In genomic region chr5:71262202-71262883, GRCm38 (mm10) we compare ENCODE assay signal across 19 mouse cellular contexts.
DNase-seq lines count a peak whose midpoint lies in the region; ATAC-seq and TF ChIP-seq lines count a peak whose summit lies in the region.
"Had no signal": no experiment of that assay in that cellular context is flagged by ENCODE, and none has a peak within 500 bp of the region (broad histone marks: within the 10 kb centered on the region; RNA-seq: fewer than 3 reads in every experiment).

No protein-coding gene starts in this region.

- TF ChIP-seq POLR2A in brain, embryonic 14.5 days (IDR thresholded peaks at IDR 0.05; ENCODE audit: borderline replicate concordance, extremely low read depth, insufficient read depth, insufficient read length, poor library complexity, severe bottlenecking), result no peak

- H3K27me3 ChIP-seq in hindbrain, postnatal 0 days (ENCODE audit: insufficient read depth, low read length), result no peaks in the 10 kb centered on the region
- H3K27me3 ChIP-seq in hindbrain, embryonic 13.5 days, result no peaks in the 10 kb centered on the region
- no peaks in the 10 kb centered on the region for H3K27me3 ChIP-seq in midbrain, postnatal 0 days (ENCODE audit: insufficient read depth, low read length)
- H3K27me3 ChIP-seq in midbrain, embryonic 15.5 days (replicated peaks), result no peaks in the 10 kb centered on the region
- H3K27me3 ChIP-seq: heart, embryonic 13.5 days had no signal

- no peaks in the 10 kb centered on the region for H3K9me3 ChIP-seq in hindbrain, postnatal 0 days (ENCODE audit: low read length)
- no peaks in the 10 kb centered on the region for H3K9me3 ChIP-seq in hindbrain, embryonic 13.5 days
- no peaks in the 10 kb centered on the region for H3K9me3 ChIP-seq in midbrain, postnatal 0 days (ENCODE audit: low read length)
- no peaks in the 10 kb centered on the region for H3K9me3 ChIP-seq in midbrain, embryonic 15.5 days
- H3K9me3 ChIP-seq: embryonic facial prominence, embryonic 10.5 days; heart, embryonic 13.5 days had no signal

- WGBS in hindbrain, postnatal 0 days, result 55% methylated on average over 7 of the region's 7 CpGs
- WGBS in hindbrain, embryonic 13.5 days, result 78% methylated on average over 7 of the region's 7 CpGs
- 57% methylated on average over 7 of the region's 7 CpGs for WGBS in midbrain, postnatal 0 days
- 66% methylated on average over 7 of the region's 7 CpGs for WGBS in midbrain, embryonic 15.5 days

- no peak overlapping the region for H3K4me3 ChIP-seq in hindbrain, postnatal 0 days (ENCODE audit: low read length)
- H3K4me3 ChIP-seq in hindbrain, embryonic 13.5 days, result no peak overlapping the region
- H3K4me3 ChIP-seq in midbrain, postnatal 0 days (ENCODE audit: low read depth, low read length), result no peak overlapping the region
- no peak overlapping the region for H3K4me3 ChIP-seq in midbrain, embryonic 15.5 days
- H3K4me3 ChIP-seq: embryonic facial prominence, embryonic 10.5 days; heart, embryonic 13.5 days had no signal

- no peaks in the 10 kb centered on the region for H3K36me3 ChIP-seq in hindbrain, postnatal 0 days (ENCODE audit: insufficient read depth, low read length)
- no peaks in the 10 kb centered on the region for H3K36me3 ChIP-seq in hindbrain, embryonic 13.5 days
- H3K36me3 ChIP-seq in midbrain, postnatal 0 days (ENCODE audit: insufficient read depth, low read length), result no peaks in the 10 kb centered on the region
- H3K36me3 ChIP-seq in midbrain, embryonic 15.5 days (replicated peaks), result no peaks in the 10 kb centered on the region
- H3K36me3 ChIP-seq: embryonic facial prominence, embryonic 10.5 days; G1E; heart, embryonic 13.5 days had no signal

- H3K9ac ChIP-seq in hindbrain, postnatal 0 days (replicated peaks; ENCODE audit: low read length), result no peak overlapping the region
- H3K9ac ChIP-seq in hindbrain, embryonic 13.5 days, result no peak overlapping the region
- no peak overlapping the region for H3K9ac ChIP-seq in midbrain, postnatal 0 days (replicated peaks; ENCODE audit: low read length, poor library complexity, severe bottlenecking)
- H3K9ac ChIP-seq in midbrain, embryonic 15.5 days, result no peak overlapping the region
- H3K9ac ChIP-seq: heart, embryonic 13.5 days had no signal

- H3K27ac ChIP-seq in hindbrain, postnatal 0 days, result no peak overlapping the region
- H3K27ac ChIP-seq in hindbrain, embryonic 13.5 days, result no peak overlapping the region
- H3K27ac ChIP-seq in midbrain, postnatal 0 days (ENCODE audit: low read depth, low read length), result no peak overlapping the region
- no peak overlapping the region for H3K27ac ChIP-seq in midbrain, embryonic 15.5 days
- H3K27ac ChIP-seq: embryonic facial prominence, embryonic 10.5 days; heart, embryonic 13.5 days had no signal

- no peak for ATAC-seq in hindbrain, postnatal 0 days
- ATAC-seq in hindbrain, embryonic 13.5 days (ENCODE audit: low FRiP score), result no peak
- no peak for ATAC-seq in midbrain, postnatal 0 days (ENCODE audit: low FRiP score)
- no peak for ATAC-seq in midbrain, embryonic 15.5 days (replicated peaks)
- ATAC-seq: CD4-positive, CD25-positive, alpha-beta regulatory T cell, adult 4 months; forebrain, embryonic 16.5 days; hindbrain, embryonic 16.5 days had no signal

- no peaks in the 10 kb centered on the region for H3K4me1 ChIP-seq in hindbrain, postnatal 0 days (ENCODE audit: insufficient read depth, low read length)
- H3K4me1 ChIP-seq in hindbrain, embryonic 13.5 days (replicated peaks), result no peaks in the 10 kb centered on the region
- no peaks in the 10 kb centered on the region for H3K4me1 ChIP-seq in midbrain, postnatal 0 days (ENCODE audit: insufficient read depth, low read length)
- no peaks in the 10 kb centered on the region for H3K4me1 ChIP-seq in midbrain, embryonic 15.5 days
- H3K4me1 ChIP-seq: embryonic facial prominence, embryonic 10.5 days; heart, embryonic 13.5 days had no signal

- peak; percentile 15; the same call in 1 of the 2 replicates for TF ChIP-seq CTCF in hindbrain, postnatal 0 days (IDR thresholded peaks at IDR 0.05; ENCODE audit: low read depth)
- peak; percentile 48 for TF ChIP-seq CTCF in midbrain, postnatal 0 days (IDR thresholded peaks at IDR 0.05)
- TF ChIP-seq CTCF in brain, embryonic 14.5 days (IDR thresholded peaks at IDR 0.05; ENCODE audit: borderline replicate concordance, extremely low read depth, insufficient read depth, insufficient read length), result no peak

- no peak for DNase-seq in hindbrain, postnatal 0 days (ENCODE audit: low spot score)
- DNase-seq in midbrain, postnatal 0 days (ENCODE audit: low spot score), result no peak
- DNase-seq in brain, embryonic 14.5 days (ENCODE audit: low read depth), result peak; percentile 7
- DNase-seq in adrenal gland, postnatal 25 days, result no peak
- DNase-seq: B cell, adult 2 months; cerebellum, adult 11 months; cerebellum, adult 9-11 months; gastrocnemius, postnatal 36 days; heart, adult 11 months; heart, postnatal 36 days; kidney, adult 18-20 months had no signal

- H3K4me2 ChIP-seq in hindbrain, postnatal 0 days (ENCODE audit: low read depth, low read length), result no peak overlapping the region
- H3K4me2 ChIP-seq in hindbrain, embryonic 13.5 days, result no peak overlapping the region
- H3K4me2 ChIP-seq in midbrain, postnatal 0 days (ENCODE audit: low read depth, low read length, poor library complexity, severe bottlenecking), result no peak overlapping the region
- H3K4me2 ChIP-seq in midbrain, embryonic 15.5 days, result no peak overlapping the region
- H3K4me2 ChIP-seq: heart, embryonic 13.5 days had no signal
